Mouse (Mus musculus): ENCODE data around the gene Kcnh4.
"Not testable (repeated sequence)": the region's sequence is repeated elsewhere in the genome, so short reads cannot be mapped to it uniquely, and the experiment has no call there.

Kcnh4 gene

GRCm38 (mm10) chr11:100759611-100760233 is at the start of gene Kcnh4:
Kcnh4 (minus strand) TSS chr11:100759942.
- peak; percentile 74 for DNase-seq (ENCODE audit: low read depth, low spot score)

GRCm38 (mm10) chr11:100806380-100807305 is 46.9 kb upstream of the Kcnh4 start:
- no peak for DNase-seq (ENCODE audit: low read depth, low spot score)

- no peak for DNase-seq (ENCODE audit: low read depth, low spot score)
Measured at GRCm38 (mm10) chr11:100805535-100805934, 45.8 kb upstream of the Kcnh4 start.

GRCm38 (mm10) chr11:100804409-100804808 is 44.7 kb upstream of the Kcnh4 start:
- DNase-seq (ENCODE audit: low read depth, low spot score), result no peak

- DNase-seq (ENCODE audit: low read depth, low spot score), result no peak
Measured at GRCm38 (mm10) chr11:100799426-100799825, 39.7 kb upstream of the Kcnh4 start.

- DNase-seq (ENCODE audit: low read depth, low spot score), result no peak
Measured at GRCm38 (mm10) chr11:100796585-100796984, 36.8 kb upstream of the Kcnh4 start.

GRCm38 (mm10) chr11:100795386-100795785 is 35.6 kb upstream of the Kcnh4 start:
- DNase-seq (ENCODE audit: low read depth, low spot score), result no peak

- DNase-seq (ENCODE audit: low read depth, low spot score), result no peak
Measured at GRCm38 (mm10) chr11:100791457-100792049, 31.8 kb upstream of the Kcnh4 start.

- not testable (repeated sequence) for DNase-seq (ENCODE audit: low read depth, low spot score)
Measured at GRCm38 (mm10) chr11:100790644-100791043, 30.9 kb upstream of the Kcnh4 start.

- no peak for DNase-seq (ENCODE audit: low read depth, low spot score)
Measured at GRCm38 (mm10) chr11:100789702-100790101, 30.0 kb upstream of the Kcnh4 start.

GRCm38 (mm10) chr11:100785774-100786173 is 26.0 kb upstream of the Kcnh4 start:
- DNase-seq (ENCODE audit: low read depth, low spot score), result no peak

GRCm38 (mm10) chr11:100784286-100784685 is 24.5 kb upstream of the Kcnh4 start:
- DNase-seq (ENCODE audit: low read depth, low spot score), result no peak

GRCm38 (mm10) chr11:100782568-100782967 is 22.8 kb upstream of the Kcnh4 start:
- DNase-seq (ENCODE audit: low read depth, low spot score), result no peak

- DNase-seq (ENCODE audit: low read depth, low spot score), result no peak
Measured at GRCm38 (mm10) chr11:100781763-100782475, 22.2 kb upstream of the Kcnh4 start.

GRCm38 (mm10) chr11:100780247-100780646 is 20.5 kb upstream of the Kcnh4 start:
- DNase-seq (ENCODE audit: low read depth, low spot score), result no peak

GRCm38 (mm10) chr11:100778069-100778468 is 18.3 kb upstream of the Kcnh4 start:
- DNase-seq (ENCODE audit: low read depth, low spot score), result no peak

GRCm38 (mm10) chr11:100775921-100776320 is 16.2 kb upstream of the Kcnh4 start:
- no peak for DNase-seq (ENCODE audit: low read depth, low spot score)

GRCm38 (mm10) chr11:100774261-100774660 is 14.5 kb upstream of the Kcnh4 start:
- no peak for DNase-seq (ENCODE audit: low read depth, low spot score)

GRCm38 (mm10) chr11:100770646-100771408 is 11.1 kb upstream of the Kcnh4 start, which contains the start of gene Ghdc:
Ghdc (minus strand) TSS chr11:100770957.
- DNase-seq (ENCODE audit: low read depth, low spot score), result peak; percentile 42

GRCm38 (mm10) chr11:100769980-100770379 is 10.2 kb upstream of the Kcnh4 start:
- DNase-seq (ENCODE audit: low read depth, low spot score), result no peak

GRCm38 (mm10) chr11:100767871-100768270 is 8.1 kb upstream of the Kcnh4 start:
- DNase-seq (ENCODE audit: low read depth, low spot score), result no peak

Data from brain, embryonic 18.5 days (tissue).